Mouse (Mus musculus) embryonic facial prominence, embryonic 12.5 days (tissue): ENCODE data around the gene Fam71e1. TPM values are rescaled to one million over a fixed set of nuclear protein-coding genes. Genes with fewer than 3 reads are reported as not detected.
A peak's percentile ranks its signal among the peaks of the same experiment; 100 is the strongest.

Source experiments
- ATAC-seq: fragments of 200-750 bp; cut with Nextera tagmentation; 2 replicates; pipeline ENCODE4 v1.8.0; 2017; ENCODE audit not compliant: insufficient number of reproducible peaks, insufficient read depth, low FRiP score, low TSS enrichment
- H3K27ac ChIP-seq: fragments of 300-500 bp; sonication (generic); 2 replicates; pipeline ENCODE4 v1.5.1; 2016; ENCODE audit warnings: mild to moderate bottlenecking
- H3K27me3 ChIP-seq: fragments of 300-500 bp; sonication (generic); 2 replicates; pipeline ENCODE4 v1.6.1; 2016; ENCODE audit warnings: mild to moderate bottlenecking, moderate library complexity
- H3K36me3 ChIP-seq: fragments of 300-500 bp; sonication (generic); 2 replicates; pipeline ENCODE4 v1.6.1; 2016; ENCODE audit warnings: mild to moderate bottlenecking
- H3K4me1 ChIP-seq: fragments of 300-500 bp; sonication (generic); 2 replicates; pipeline ENCODE4 v1.6.1; 2016
- H3K4me2 ChIP-seq: fragments of 300-500 bp; sonication (generic); replicated peaks from 2 replicates; pipeline ENCODE4 v1.6.1; 2016; ENCODE audit warnings: mild to moderate bottlenecking, moderate library complexity
- H3K4me3 ChIP-seq: fragments of 300-500 bp; sonication (generic); 2 replicates; pipeline ENCODE4 v1.5.1; 2016; ENCODE audit warnings: mild to moderate bottlenecking
- H3K9ac ChIP-seq: fragments of 300-500 bp; sonication (generic); 2 replicates; pipeline ENCODE4 v1.6.1; 2016; ENCODE audit warnings: mild to moderate bottlenecking, moderate library complexity
- H3K9me3 ChIP-seq: fragments of 300-500 bp; sonication (generic); 2 replicates; pipeline ENCODE4 v1.6.1; 2016; ENCODE audit warnings: mild to moderate bottlenecking, moderate library complexity
- WGBS: fragments of 180-500 bp; shearing (Covaris S2); methylation state at CpG from one replicate; pipeline ENCODE4 v1.1.7; 2016; 5-methylcytosine and 5-hydroxymethylcytosine counted together
- polyA plus RNA-seq: library from polyadenylated mRNA; unstranded; fragments of >200 nt; fragmentation: Nextera tagmentation; extraction: Ambion mirVana; gene quantifications from 2 replicates; pipeline ENCODE4 v1.2.1, GENCODE M21; 2016

The Fam71e1 gene
- polyA plus RNA-seq, 1 experiment from 2014 or later = 22.5 TPM

DNA sequence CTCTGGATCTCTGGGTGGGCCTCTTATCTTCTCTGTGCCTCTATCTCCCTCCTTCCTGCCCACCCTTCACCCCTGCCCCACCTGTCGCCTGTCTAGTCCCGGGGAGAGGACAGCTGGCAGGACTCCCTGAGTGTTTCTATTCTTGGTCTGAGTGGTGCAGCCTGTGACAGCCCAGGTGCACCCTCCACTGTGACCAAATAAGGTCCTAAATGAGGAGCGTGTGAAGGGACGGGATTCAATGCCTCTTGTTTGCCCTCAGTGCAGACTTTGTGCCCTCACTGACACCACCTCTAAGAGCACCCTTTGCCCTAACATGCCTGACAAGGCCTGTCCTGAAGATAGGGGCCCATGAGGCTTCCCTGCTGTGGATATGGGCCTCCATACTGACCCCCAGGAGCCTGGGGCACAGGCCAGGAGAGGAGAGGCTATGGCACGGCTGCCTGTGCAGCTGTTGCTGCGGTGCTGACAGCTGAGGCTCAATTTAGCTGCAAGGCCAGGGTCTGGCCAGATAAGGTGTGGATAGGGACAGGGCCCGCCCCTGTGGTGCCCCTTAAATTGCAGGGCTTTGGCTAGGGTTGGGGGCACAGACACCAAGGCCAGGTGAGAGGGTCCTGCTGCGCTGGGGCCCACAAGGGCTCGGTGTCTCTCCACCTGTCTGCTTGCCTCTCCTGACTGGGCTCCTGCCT lies 23.3 kb upstream of the Fam71e1 start:
- H3K4me1 ChIP-seq = peaks cover 20% of the 10 kb centered on the region
- no peaks in the 10 kb centered on the region for H3K9me3 ChIP-seq
- 0 out of 2 replicates have a peak overlapping the region, but pooled peaks have one; percentile 23 for H3K27ac ChIP-seq
- ATAC-seq = no peak
- H3K27me3 ChIP-seq = peaks cover 46% of the 10 kb centered on the region
- WGBS = 53% methylated on average over 9 of the region's 9 CpGs
- no peak overlapping the region for H3K9ac ChIP-seq
- H3K36me3 ChIP-seq = 0 out of 2 replicates have a peak, but pooled peaks cover 7% of the 10 kb centered on the region
- no peak overlapping the region for H3K4me2 ChIP-seq
- H3K4me3 ChIP-seq = no peak overlapping the region

GRCm38 (mm10) chr7:44474419-44474818 lies 22.0 kb upstream of the Fam71e1 start:
- no peak overlapping the region for H3K9ac ChIP-seq
- H3K9me3 ChIP-seq = no peaks in the 10 kb centered on the region
- ATAC-seq = peak; percentile 48; the same call in 1 of the 2 replicates
- 18% methylated on average over 4 of the region's 4 CpGs for WGBS
- 0 out of 2 replicates have a peak overlapping the region, but pooled peaks have one; percentile 7 for H3K4me2 ChIP-seq
- peaks cover 12% of the 10 kb centered on the region for H3K4me1 ChIP-seq
- H3K36me3 ChIP-seq = 0 out of 2 replicates have a peak, but pooled peaks cover 7% of the 10 kb centered on the region
- H3K4me3 ChIP-seq = no peak overlapping the region
- 0 out of 2 replicates have a peak overlapping the region, but pooled peaks have one; percentile 17 for H3K27ac ChIP-seq
- H3K27me3 ChIP-seq = peaks cover 57% of the 10 kb centered on the region

- Histone ChIP-seq H3K9ac (no peak overlapping the region), H3K27me3 (peaks cover 64% of the 10 kb centered on the region), H3K27ac (no peak overlapping the region), H3K36me3 (0 out of 2 replicates have a peak, but pooled peaks cover 4% of the 10 kb centered on the region), H3K9me3 (no peaks in the 10 kb centered on the region), H3K4me3 (no peak overlapping the region), H3K4me1 (peaks cover 12% of the 10 kb centered on the region), H3K4me2 (no peak overlapping the region)
- 23% methylated on average over 5 of the region's 5 CpGs for WGBS
- ATAC-seq = no peak
These were observed 21.3 kb upstream of the Fam71e1 start for GRCm38 (mm10) chr7:44475046-44475614.

DNA sequence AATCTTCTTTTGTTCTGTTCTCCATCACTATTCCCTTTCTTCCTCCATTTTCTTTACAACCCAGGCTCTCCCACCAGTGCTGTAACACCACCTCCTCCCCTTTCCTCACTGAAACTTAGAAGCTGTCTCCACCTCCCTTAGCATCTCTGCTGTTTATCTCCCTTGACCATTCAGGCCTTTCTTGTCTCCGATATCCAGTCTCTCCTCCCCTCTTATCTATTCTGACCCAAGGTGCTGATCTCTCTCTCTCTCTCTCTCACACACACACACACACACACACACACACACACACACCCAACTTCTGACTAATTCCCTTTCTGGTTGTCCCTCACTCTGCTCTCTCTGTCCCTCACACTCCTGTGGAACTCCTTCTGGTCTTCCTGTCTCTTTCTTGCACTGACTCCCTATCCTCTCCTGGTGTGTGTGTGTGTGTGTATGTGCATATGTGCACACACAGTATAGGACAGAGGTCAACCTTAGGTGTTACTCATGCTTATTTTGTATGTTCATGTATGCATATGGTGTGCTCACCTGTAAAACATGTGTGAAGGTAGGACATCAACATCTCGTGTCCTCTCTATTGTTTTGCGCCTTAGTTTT lies 13.4 kb upstream of the Fam71e1 start:
- Histone ChIP-seq H3K9me3 (no peaks in the 10 kb centered on the region), H3K27me3 (peaks cover 34% of the 10 kb centered on the region), H3K4me2 (no peak overlapping the region), H3K4me1 (no peaks in the 10 kb centered on the region), H3K4me3 (no peak overlapping the region), H3K27ac (no peak overlapping the region), H3K36me3 (no peaks in the 10 kb centered on the region), H3K9ac (no peak overlapping the region)
- WGBS = 75% methylated on average over 3 of the region's 3 CpGs
- ATAC-seq = no peak

DNA sequence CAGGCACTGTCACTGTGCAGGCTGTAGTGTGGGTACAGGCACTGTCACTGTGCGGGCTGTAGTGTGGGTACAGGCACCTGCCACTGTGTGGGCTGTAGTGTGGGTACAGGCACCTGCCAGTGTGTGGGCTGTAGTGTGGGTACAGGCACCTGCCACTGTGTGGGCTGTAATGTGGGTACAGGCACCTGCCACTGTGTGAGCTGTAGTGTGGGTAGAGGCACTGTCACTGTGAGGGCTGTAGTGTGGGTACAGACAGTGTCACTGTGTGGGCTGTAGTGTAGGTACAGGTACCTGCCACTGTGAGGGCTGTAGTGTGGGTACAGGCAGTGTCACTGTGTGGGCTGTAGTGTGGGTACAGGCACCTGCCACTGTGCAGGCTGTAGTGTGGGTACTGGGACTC lies 12.3 kb upstream of the Fam71e1 start:
- Histone ChIP-seq H3K4me2 (no peak overlapping the region), H3K9ac (no peak overlapping the region), H3K27me3 (peaks cover 24% of the 10 kb centered on the region), H3K4me1 (no peaks in the 10 kb centered on the region), H3K27ac (no peak overlapping the region), H3K9me3 (no peaks in the 10 kb centered on the region), H3K36me3 (peaks cover 9% of the 10 kb centered on the region), H3K4me3 (no peak overlapping the region)
- WGBS = 88% methylated on average over 1 of the region's 1 CpGs
- ATAC-seq = no peak

DNA sequence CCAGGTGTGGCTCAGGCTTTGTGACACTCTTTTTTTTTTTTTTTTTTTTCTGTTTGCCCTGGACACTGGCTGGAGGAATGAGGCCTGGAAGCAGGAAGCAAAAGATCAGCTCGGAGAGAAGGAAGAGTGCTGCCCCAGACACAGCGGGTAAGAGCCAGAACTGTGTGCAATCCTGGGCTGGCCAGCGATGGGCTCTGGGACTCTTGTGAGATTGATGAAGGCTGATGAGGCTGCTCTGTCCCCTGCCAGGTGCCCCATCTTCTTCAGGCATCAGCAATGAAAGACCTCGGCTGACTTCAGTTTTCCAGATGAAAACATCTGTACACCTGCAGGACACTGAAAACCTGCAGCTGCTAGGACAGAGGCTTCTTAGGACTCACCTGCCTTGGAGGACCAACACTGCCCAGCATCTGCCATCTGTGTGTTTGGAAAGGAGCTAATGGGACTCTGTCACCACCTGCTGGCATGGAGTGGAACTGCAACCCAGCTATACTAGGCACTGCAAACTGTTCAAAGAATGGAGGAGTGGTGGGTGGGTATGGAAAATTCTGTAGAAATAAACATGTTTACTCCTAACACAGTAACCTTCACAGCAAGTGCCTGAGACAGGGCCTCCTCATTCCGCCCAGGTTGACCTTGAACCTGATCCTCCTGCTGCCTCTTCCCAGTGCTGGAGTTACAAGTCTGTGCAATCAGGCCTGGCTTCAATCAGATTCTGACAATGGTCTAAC lies 11.4 kb upstream of the Fam71e1 start:
- no peak overlapping the region for H3K27ac ChIP-seq
- 38% methylated on average over 5 of the region's 5 CpGs for WGBS
- H3K4me1 ChIP-seq = no peaks in the 10 kb centered on the region
- no peaks in the 10 kb centered on the region for H3K9me3 ChIP-seq
- peaks cover 14% of the 10 kb centered on the region for H3K36me3 ChIP-seq
- no peak overlapping the region for H3K4me3 ChIP-seq
- ATAC-seq = peak; percentile 45; the same call in 1 of the 2 replicates
- H3K27me3 ChIP-seq = peaks cover 16% of the 10 kb centered on the region
- no peak overlapping the region for H3K9ac ChIP-seq
- no peak overlapping the region for H3K4me2 ChIP-seq

- Histone ChIP-seq H3K9ac (no peak overlapping the region), H3K27me3 (peaks cover 10% of the 10 kb centered on the region), H3K36me3 (peaks cover 21% of the 10 kb centered on the region), H3K4me2 (no peak overlapping the region), H3K4me1 (no peaks in the 10 kb centered on the region), H3K4me3 (no peak overlapping the region), H3K27ac (no peak overlapping the region), H3K9me3 (no peaks in the 10 kb centered on the region)
- no peak for ATAC-seq
- 76% methylated on average over 7 of the region's 7 CpGs for WGBS
These were observed 10.7 kb upstream of the Fam71e1 start for GRCm38 (mm10) chr7:44485572-44486195.

DNA sequence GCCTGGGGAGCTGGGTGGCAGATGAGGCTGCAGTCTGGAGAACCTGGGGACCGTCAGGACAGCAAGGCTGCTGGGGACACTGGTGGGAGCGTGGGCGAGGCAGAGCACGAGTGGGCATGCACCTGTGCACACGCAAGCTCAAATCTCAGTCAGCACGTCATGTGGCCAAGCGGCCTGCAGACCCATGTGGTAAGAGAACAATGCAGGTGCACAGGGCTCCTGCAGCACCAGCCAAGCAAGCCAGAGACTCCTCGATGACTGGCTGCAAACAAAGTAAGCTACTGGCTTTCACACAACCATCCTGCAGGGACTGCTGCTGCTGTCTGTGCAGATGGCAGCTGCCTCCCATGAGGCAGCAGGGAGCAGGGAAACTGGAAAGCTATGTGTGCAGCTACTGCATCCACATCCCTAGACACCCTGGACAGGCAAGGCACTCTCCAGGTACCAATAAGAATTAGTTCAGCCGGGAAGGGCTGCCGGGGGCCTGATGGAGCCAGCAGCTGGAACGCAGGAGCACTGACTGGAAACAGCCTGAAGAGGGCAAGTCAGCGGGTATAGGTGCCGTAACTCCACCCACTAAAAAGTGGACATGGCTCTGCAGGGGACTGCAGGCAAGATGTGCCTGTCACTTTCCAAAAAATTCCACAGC lies 9.3 kb upstream of the Fam71e1 start:
- H3K4me1 ChIP-seq = no peaks in the 10 kb centered on the region
- no peak overlapping the region for H3K27ac ChIP-seq
- 65% methylated on average over 13 of the region's 13 CpGs for WGBS
- no peaks in the 10 kb centered on the region for H3K9me3 ChIP-seq
- peak overlapping the region; percentile 10; the same call in 1 of the 2 replicates for H3K9ac ChIP-seq
- H3K4me3 ChIP-seq = no peak overlapping the region
- no peak overlapping the region for H3K4me2 ChIP-seq
- H3K36me3 ChIP-seq = peaks cover 35% of the 10 kb centered on the region
- no peak for ATAC-seq
- H3K27me3 ChIP-seq = no peaks in the 10 kb centered on the region

GRCm38 (mm10) chr7:44487936-44488335 lies 8.4 kb upstream of the Fam71e1 start:
- H3K36me3 ChIP-seq = peaks cover 44% of the 10 kb centered on the region
- no peaks in the 10 kb centered on the region for H3K9me3 ChIP-seq
- no peak for ATAC-seq
- H3K27ac ChIP-seq = no peak overlapping the region
- H3K9ac ChIP-seq = no peak overlapping the region
- no peaks in the 10 kb centered on the region for H3K27me3 ChIP-seq
- WGBS = 94% methylated on average over 7 of the region's 7 CpGs
- H3K4me1 ChIP-seq = no peaks in the 10 kb centered on the region
- no peak overlapping the region for H3K4me2 ChIP-seq
- no peak overlapping the region for H3K4me3 ChIP-seq

GRCm38 (mm10) chr7:44488545-44488944 lies 7.8 kb upstream of the Fam71e1 start:
- H3K4me1 ChIP-seq = no peaks in the 10 kb centered on the region
- no peak overlapping the region for H3K9ac ChIP-seq
- H3K9me3 ChIP-seq = no peaks in the 10 kb centered on the region
- H3K4me2 ChIP-seq = no peak overlapping the region
- WGBS = 91% methylated on average over 8 of the region's 8 CpGs
- no peak overlapping the region for H3K27ac ChIP-seq
- H3K4me3 ChIP-seq = no peak overlapping the region
- ATAC-seq = no peak
- H3K36me3 ChIP-seq = peaks cover 49% of the 10 kb centered on the region
- H3K27me3 ChIP-seq = no peaks in the 10 kb centered on the region

DNA sequence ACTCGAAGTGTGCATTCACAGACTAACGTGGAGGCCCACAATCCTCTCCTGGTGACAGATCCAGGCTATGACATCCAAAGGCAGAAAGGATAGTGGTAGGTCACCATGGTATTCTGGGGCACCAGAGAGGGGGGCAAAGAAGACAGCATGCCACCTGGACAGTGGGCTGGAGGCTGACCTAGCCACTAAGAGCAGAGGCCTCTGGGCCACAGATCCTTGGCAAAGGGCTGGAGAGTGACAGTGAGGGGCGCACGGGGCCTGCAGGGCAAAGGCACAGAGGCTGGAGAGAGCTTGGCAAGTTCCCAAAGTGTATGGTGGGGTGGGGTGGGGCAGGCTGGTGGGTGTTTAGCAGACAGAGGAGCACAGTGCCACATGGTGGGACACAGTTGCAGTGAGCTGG lies 6.1 kb upstream of the Fam71e1 start:
- Histone ChIP-seq H3K27ac (no peak overlapping the region), H3K27me3 (no peaks in the 10 kb centered on the region), H3K4me2 (no peak overlapping the region), H3K36me3 (peaks cover 55% of the 10 kb centered on the region), H3K4me1 (peaks cover 3% of the 10 kb centered on the region), H3K4me3 (no peak overlapping the region), H3K9me3 (no peaks in the 10 kb centered on the region), H3K9ac (no peak overlapping the region)
- ATAC-seq = no peak
- 99% methylated on average over 4 of the region's 4 CpGs for WGBS
